Mouse (Mus musculus) liver, embryonic 13.5 days (tissue): ENCODE data around the gene Hpse2. TPM values are rescaled to one million over a fixed set of nuclear protein-coding genes. Genes with fewer than 3 reads are reported as not detected.
A peak's percentile ranks its signal among the peaks of the same experiment; 100 is the strongest.

ENCODE experiments used
- ATAC-seq: fragments of 200-750 bp; cut with Nextera tagmentation; 2 replicates; pipeline ENCODE4 v1.8.0; 2017; ENCODE audit warnings: low read depth, mild to moderate bottlenecking, moderate number of reproducible peaks, moderate library complexity
- DNase-seq: peaks from one replicate; pipeline ENCODE4 v3.0.0; 2022
- H3K27ac ChIP-seq: fragments of 300-500 bp; sonication (generic); 2 replicates; pipeline ENCODE4 v1.5.1; 2015; ENCODE audit warnings: moderate library complexity, mild to moderate bottlenecking, inconsistent platforms
- H3K27me3 ChIP-seq: fragments of 300-500 bp; sonication (generic); 2 replicates; pipeline ENCODE4 v1.6.1; 2015; ENCODE audit warnings: mild to moderate bottlenecking, inconsistent platforms
- H3K36me3 ChIP-seq: fragments of 300-500 bp; sonication (generic); 2 replicates; pipeline ENCODE4 v1.6.1; 2015; ENCODE audit warnings: mild to moderate bottlenecking, inconsistent platforms
- H3K4me1 ChIP-seq: fragments of 300-500 bp; sonication (generic); replicated peaks from 2 replicates; pipeline ENCODE4 v1.6.1; 2015; ENCODE audit warnings: inconsistent platforms
- H3K4me2 ChIP-seq: fragments of 300-500 bp; sonication (generic); 2 replicates; pipeline ENCODE4 v1.6.1; 2015; ENCODE audit warnings: inconsistent platforms, mild to moderate bottlenecking, moderate library complexity
- H3K4me3 ChIP-seq: fragments of 300-500 bp; sonication (generic); replicated peaks from 2 replicates; pipeline ENCODE4 v1.5.1; 2015; ENCODE audit warnings: mild to moderate bottlenecking, inconsistent platforms
- H3K9ac ChIP-seq: fragments of 300-500 bp; sonication (generic); 2 replicates; pipeline ENCODE4 v1.6.1; 2015; ENCODE audit warnings: mild to moderate bottlenecking, inconsistent platforms
- H3K9me3 ChIP-seq: fragments of 300-500 bp; sonication (generic); replicated peaks from 2 replicates; pipeline ENCODE4 v1.6.1; 2016; ENCODE audit warnings: inconsistent platforms
- WGBS: fragments of 180-500 bp; shearing (Covaris S2); methylation state at CpG from one replicate; pipeline ENCODE4 v1.1.7; 2015; ENCODE audit not compliant: insufficient replicate concordance; 5-methylcytosine and 5-hydroxymethylcytosine counted together
- polyA plus RNA-seq: library from polyadenylated mRNA; unstranded; fragments of >200 nt; fragmentation: Nextera tagmentation; extraction: Ambion mirVana; gene quantifications from 2 replicates; pipeline ENCODE4 v1.2.1, GENCODE M21; 2015

The Hpse2 gene
- polyA plus RNA-seq, 1 experiment from 2014 or later = 0.02 TPM

- 27% methylated on average over 9 of the region's 9 CpGs for WGBS
- peaks cover 48% of the 10 kb centered on the region for H3K4me1 ChIP-seq
- H3K4me2 ChIP-seq = peak overlapping the region; percentile 44
Measured at GRCm38 (mm10) chr19:42745084-42745868, 642.9 kb downstream of the Hpse2 start.

GRCm38 (mm10) chr19:42744162-42744586 is 644.0 kb downstream of the Hpse2 start:
- peak overlapping the region; percentile 9 for H3K27ac ChIP-seq
- ATAC-seq = peak; percentile 79

More at GRCm38 (mm10) chr19:42745084-42745868, 642.9 kb downstream of the Hpse2 start:
- peak; percentile 38 for ATAC-seq
- Histone ChIP-seq H3K9me3 (no peaks in the 10 kb centered on the region), H3K4me3 (no peak overlapping the region), H3K27ac (peak overlapping the region; percentile 47; the same call in 1 of the 2 replicates), H3K36me3 (no peaks in the 10 kb centered on the region), H3K27me3 (no peaks in the 10 kb centered on the region), H3K9ac (peak overlapping the region; percentile 15; the same call in 1 of the 2 replicates)
- no peak for DNase-seq

GRCm38 (mm10) chr19:42743261-42743660 is 644.9 kb downstream of the Hpse2 start:
- WGBS = 37% methylated on average over 16 of the region's 16 CpGs
- no peaks in the 10 kb centered on the region for H3K9me3 ChIP-seq
- no peak for ATAC-seq

More at GRCm38 (mm10) chr19:42744162-42744586, 644.0 kb downstream of the Hpse2 start:
- H3K9me3 ChIP-seq = no peaks in the 10 kb centered on the region
- H3K4me3 ChIP-seq = no peak overlapping the region
- H3K4me1 ChIP-seq = peaks cover 48% of the 10 kb centered on the region
- no peaks in the 10 kb centered on the region for H3K36me3 ChIP-seq
- peak overlapping the region; percentile 44 for H3K4me2 ChIP-seq
- no peaks in the 10 kb centered on the region for H3K27me3 ChIP-seq
- WGBS = 6% methylated on average over 4 of the region's 4 CpGs
- 0 out of 2 replicates have a peak overlapping the region, but pooled peaks have one; percentile 12 for H3K9ac ChIP-seq
- DNase-seq = peak; percentile 13

GRCm38 (mm10) chr19:42741884-42742283 is 646.3 kb downstream of the Hpse2 start:
- Histone ChIP-seq H3K9me3 (no peaks in the 10 kb centered on the region), H3K4me3 (no peak overlapping the region), H3K4me1 (peaks cover 48% of the 10 kb centered on the region), H3K36me3 (no peaks in the 10 kb centered on the region), H3K4me2 (no peak overlapping the region), H3K27me3 (no peaks in the 10 kb centered on the region), H3K9ac (no peak overlapping the region), H3K27ac (no peak overlapping the region)
- WGBS = 69% methylated on average over 14 of the region's 14 CpGs
- DNase-seq = no peak
- no peak for ATAC-seq

More at GRCm38 (mm10) chr19:42743261-42743660, 644.9 kb downstream of the Hpse2 start:
- H3K9ac ChIP-seq = no peak overlapping the region
- H3K27ac ChIP-seq = no peak overlapping the region
- H3K4me1 ChIP-seq = peaks cover 48% of the 10 kb centered on the region
- DNase-seq = no peak
- no peak overlapping the region for H3K4me3 ChIP-seq
- no peak overlapping the region for H3K4me2 ChIP-seq
- no peaks in the 10 kb centered on the region for H3K36me3 ChIP-seq
- no peaks in the 10 kb centered on the region for H3K27me3 ChIP-seq

- no peak overlapping the region for H3K4me3 ChIP-seq
- 57% methylated on average over 8 of the region's 8 CpGs for WGBS
- H3K4me1 ChIP-seq = peaks cover 34% of the 10 kb centered on the region
- H3K27ac ChIP-seq = peak overlapping the region; percentile 21; the same call in 1 of the 2 replicates
- no peaks in the 10 kb centered on the region for H3K9me3 ChIP-seq
- no peak overlapping the region for H3K9ac ChIP-seq
- H3K27me3 ChIP-seq = no peaks in the 10 kb centered on the region
- DNase-seq (no peak), ATAC-seq (no peak)
- H3K4me2 ChIP-seq = no peak overlapping the region
- no peaks in the 10 kb centered on the region for H3K36me3 ChIP-seq
Measured at GRCm38 (mm10) chr19:42740163-42740899, 647.8 kb downstream of the Hpse2 start.

GRCm38 (mm10) chr19:42739734-42740133 is 648.4 kb downstream of the Hpse2 start:
- H3K4me3 ChIP-seq = no peak overlapping the region
- peaks cover 28% of the 10 kb centered on the region for H3K4me1 ChIP-seq
- no peak overlapping the region for H3K9ac ChIP-seq
- no peaks in the 10 kb centered on the region for H3K9me3 ChIP-seq
- H3K27me3 ChIP-seq = no peaks in the 10 kb centered on the region
- no peak for ATAC-seq
- H3K27ac ChIP-seq = no peak overlapping the region
- H3K4me2 ChIP-seq = no peak overlapping the region
- H3K36me3 ChIP-seq = no peaks in the 10 kb centered on the region
- WGBS = 61% methylated on average over 6 of the region's 6 CpGs
- DNase-seq = no peak

- Histone ChIP-seq H3K4me2 (no peak overlapping the region), H3K9ac (no peak overlapping the region), H3K4me3 (no peak overlapping the region), H3K36me3 (no peaks in the 10 kb centered on the region), H3K27ac (no peak overlapping the region), H3K9me3 (no peaks in the 10 kb centered on the region), H3K4me1 (peaks cover 22% of the 10 kb centered on the region), H3K27me3 (no peaks in the 10 kb centered on the region)
- DNase-seq = no peak
- no peak for ATAC-seq
- WGBS = 45% methylated on average over 9 of the region's 9 CpGs
Measured at GRCm38 (mm10) chr19:42737753-42738152, 650.4 kb downstream of the Hpse2 start.

Other genes starting within 250 kb of the Hpse2 start
- gene Cnnm1, start 52.1 kb upstream of the Hpse2 start, polyA plus RNA-seq = 0.07 and 0.37 TPM in 2 replicates
- 22.0 and 24.0 TPM in 2 replicates for gene Got1, start 136.2 kb upstream of the Hpse2 start, polyA plus RNA-seq
- gene Nkx2-3, start 224.0 kb upstream of the Hpse2 start, polyA plus RNA-seq = 0.21 and 0.23 TPM in 2 replicates